Mouse (Mus musculus) midbrain, postnatal 0 days (tissue): ENCODE results near the gene Abat. TPM values are rescaled to one million over a fixed set of nuclear protein-coding genes. Genes with fewer than 3 reads are reported as not detected.

Source experiments
- ATAC-seq: fragments of 200-750 bp; cut with Nextera tagmentation; 2 replicates; pipeline ENCODE4 v1.8.0; 2017; ENCODE audit warnings: moderate number of reproducible peaks, mild to moderate bottlenecking, moderate TSS enrichment, moderate library complexity; ENCODE audit not compliant: low FRiP score
- DNase-seq: peaks from one replicate; pipeline ENCODE4 v3.0.0-alpha.2; 2015; ENCODE audit warnings: low spot score
- H3K27ac ChIP-seq: fragments of 300-500 bp; sonication (generic); 2 replicates; pipeline ENCODE4 v1.5.1; 2014; ENCODE audit warnings: low read depth, mild to moderate bottlenecking, low read length, mixed read lengths
- H3K27me3 ChIP-seq: fragments of 300-500 bp; sonication (generic); 2 replicates; pipeline ENCODE4 v1.6.1; 2014; ENCODE audit warnings: low read length, control low read depth, mixed read lengths; ENCODE audit not compliant: insufficient read depth
- H3K36me3 ChIP-seq: fragments of 300-500 bp; sonication (generic); 2 replicates; pipeline ENCODE4 v1.6.1; 2014; ENCODE audit warnings: low read length, control low read depth, mixed read lengths; ENCODE audit not compliant: insufficient read depth
- H3K4me1 ChIP-seq: fragments of 300-500 bp; sonication (generic); 2 replicates; pipeline ENCODE4 v1.6.1; 2014; ENCODE audit warnings: mild to moderate bottlenecking, control low read depth, antibody characterized with exemption, low read length, mixed read lengths; ENCODE audit not compliant: insufficient read depth
- H3K4me2 ChIP-seq: fragments of 300-500 bp; sonication (generic); 2 replicates; pipeline ENCODE4 v1.6.1; 2014; ENCODE audit warnings: low read depth, mild to moderate bottlenecking, low read length, mixed read lengths; ENCODE audit not compliant: poor library complexity, severe bottlenecking
- H3K4me3 ChIP-seq: fragments of 300-500 bp; sonication (generic); 2 replicates; pipeline ENCODE4 v1.5.1; 2014; ENCODE audit warnings: low read depth, mild to moderate bottlenecking, low read length, moderate library complexity
- H3K9ac ChIP-seq: fragments of 300-500 bp; sonication (generic); replicated peaks from 2 replicates; pipeline ENCODE4 v1.6.1; 2014; ENCODE audit warnings: mild to moderate bottlenecking, low read length, moderate library complexity, mixed read lengths; ENCODE audit not compliant: poor library complexity, severe bottlenecking
- H3K9me3 ChIP-seq: fragments of 300-500 bp; sonication (generic); 2 replicates; pipeline ENCODE4 v1.6.1; 2016; ENCODE audit warnings: low read length, control low read depth
- CTCF ChIP-seq: IDR thresholded peaks from 2 replicates; pipeline ENCODE4 v1.5.1; 2016; ENCODE audit warnings: antibody characterized with exemption, mild to moderate bottlenecking
- WGBS: fragments of 180-500 bp; shearing (Covaris S2); extraction: QIAGEN DNeasy Blood & Tissue Kit; methylation state at CpG from one replicate; pipeline ENCODE4 v1.1.7; 2014; 5-methylcytosine and 5-hydroxymethylcytosine counted together
- polyA plus RNA-seq: library from polyadenylated mRNA; unstranded; fragments of >200 nt; fragmentation: Nextera tagmentation; extraction: Ambion mirVana; gene quantifications from 2 replicates; pipeline ENCODE4 v1.2.1, GENCODE M21; 2015
- total RNA-seq: library from RNA; depleted of rRNA; stranded (reverse); fragments of >200 nt; gene quantifications from 2 replicates; pipeline ENCODE4 v1.2.3, GENCODE M21; 2014

Abat gene
- total and polyA plus RNA-seq, 2 experiments from 2014 or later: 89.4 to 137 TPM

GRCm38 (mm10) chr16:8613447-8613846, 100.2 kb downstream of the Abat start:
- Histone ChIP-seq H3K4me2 (no peak overlapping the region), H3K4me3 (no peak overlapping the region), H3K9me3 (no peaks in the 10 kb centered on the region), H3K27me3 (no peaks in the 10 kb centered on the region), H3K9ac (no peak overlapping the region), H3K27ac (no peak overlapping the region), H3K36me3 (peaks cover 29% of the 10 kb centered on the region), H3K4me1 (no peaks in the 10 kb centered on the region)
- ATAC-seq (no peak), DNase-seq (no peak)
- TF ChIP-seq CTCF: no peak
- WGBS: 88% methylated on average over 3 of the region's 3 CpGs

- Histone ChIP-seq H3K9me3 (no peaks in the 10 kb centered on the region), H3K27me3 (no peaks in the 10 kb centered on the region), H3K36me3 (peaks cover 16% of the 10 kb centered on the region), H3K4me1 (no peaks in the 10 kb centered on the region), H3K9ac (no peak overlapping the region), H3K4me2 (no peak overlapping the region), H3K27ac (no peak overlapping the region), H3K4me3 (no peak overlapping the region)
- DNase-seq (no peak), ATAC-seq (no peak)
- TF ChIP-seq CTCF: no peak
- 32% methylated on average over 10 of the region's 10 CpGs for WGBS
Measured at GRCm38 (mm10) chr16:8619659-8620314, 106.6 kb downstream of the Abat start.

GRCm38 (mm10) chr16:8620315-8621115, 107.3 kb downstream of the Abat start:
- Histone ChIP-seq H3K27ac (no peak overlapping the region), H3K36me3 (peaks cover 16% of the 10 kb centered on the region), H3K4me2 (no peak overlapping the region), H3K27me3 (no peaks in the 10 kb centered on the region), H3K4me3 (no peak overlapping the region), H3K9me3 (no peaks in the 10 kb centered on the region), H3K9ac (no peak overlapping the region), H3K4me1 (no peaks in the 10 kb centered on the region)
- WGBS: 82% methylated on average over 16 of the region's 16 CpGs
- no peak for TF ChIP-seq CTCF
- DNase-seq (no peak), ATAC-seq (no peak)

GRCm38 (mm10) chr16:8630419-8630818, 117.2 kb downstream of the Abat start:
- Histone ChIP-seq H3K4me1 (no peaks in the 10 kb centered on the region), H3K4me2 (no peak overlapping the region), H3K36me3 (peaks cover 10% of the 10 kb centered on the region; the same call in 1 of the 2 replicates), H3K4me3 (no peak overlapping the region), H3K9me3 (no peaks in the 10 kb centered on the region), H3K27ac (no peak overlapping the region), H3K27me3 (no peaks in the 10 kb centered on the region), H3K9ac (no peak overlapping the region)
- no peak for TF ChIP-seq CTCF
- 80% methylated on average over 2 of the region's 2 CpGs for WGBS
- DNase-seq: no peak
- no peak for ATAC-seq

GRCm38 (mm10) chr16:8631428-8631827, 118.2 kb downstream of the Abat start:
- no peak overlapping the region for H3K4me2 ChIP-seq
- H3K36me3 ChIP-seq: peaks cover 12% of the 10 kb centered on the region; the same call in 1 of the 2 replicates
- H3K9ac ChIP-seq: no peak overlapping the region
- H3K9me3 ChIP-seq: no peaks in the 10 kb centered on the region
- H3K27me3 ChIP-seq: no peaks in the 10 kb centered on the region
- TF ChIP-seq CTCF: no peak
- no peak for ATAC-seq
- H3K4me3 ChIP-seq: no peak overlapping the region
- 90% methylated on average over 5 of the region's 5 CpGs for WGBS
- no peak for DNase-seq
- no peak overlapping the region for H3K27ac ChIP-seq
- H3K4me1 ChIP-seq: peaks cover 4% of the 10 kb centered on the region; the same call in 1 of the 2 replicates

GRCm38 (mm10) chr16:8636867-8637216, 123.6 kb downstream of the Abat start:
- peaks cover 9% of the 10 kb centered on the region; the same call in 1 of the 2 replicates for H3K4me1 ChIP-seq
- peaks cover 9% of the 10 kb centered on the region; the same call in 1 of the 2 replicates for H3K36me3 ChIP-seq
- no peak for TF ChIP-seq CTCF
- H3K9me3 ChIP-seq: no peaks in the 10 kb centered on the region
- H3K27me3 ChIP-seq: no peaks in the 10 kb centered on the region
- DNase-seq: peak; percentile 24
- under 1% methylated on average over 13 of the region's 13 CpGs for WGBS
- peak; percentile 0; the same call in 1 of the 2 replicates for ATAC-seq
- H3K27ac ChIP-seq: peak overlapping the region; percentile 86
- H3K4me2 ChIP-seq: peak overlapping the region; percentile 85
- peak overlapping the region; percentile 81 for H3K9ac ChIP-seq
- H3K4me3 ChIP-seq: peak overlapping the region; percentile 76
